Mouse (Mus musculus): Measurements from ENCODE around the gene Gdf11.

Gene Gdf11

DNA sequence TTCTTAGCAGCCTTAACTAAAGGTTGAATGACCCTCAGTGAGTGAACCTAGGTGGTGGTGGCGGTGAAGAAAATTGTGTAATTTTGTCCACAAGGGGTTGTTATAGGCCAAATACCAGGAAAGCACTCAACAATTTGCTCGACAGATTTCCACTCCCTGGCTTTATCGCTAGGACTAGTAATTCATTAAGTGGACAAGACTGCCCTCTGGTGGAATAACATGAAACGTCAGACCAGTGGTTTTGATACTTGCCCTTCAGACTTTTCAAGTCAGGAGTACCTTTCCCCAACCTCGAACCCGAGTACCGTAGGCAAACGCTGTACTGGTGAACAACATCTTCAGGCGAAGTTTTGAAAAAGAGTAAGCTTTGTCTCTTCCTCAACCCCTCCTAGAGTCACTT is 3.9 kb upstream of the Gdf11 start:
- peak; percentile 76 for DNase-seq (ENCODE audit: low spot score)

DNA sequence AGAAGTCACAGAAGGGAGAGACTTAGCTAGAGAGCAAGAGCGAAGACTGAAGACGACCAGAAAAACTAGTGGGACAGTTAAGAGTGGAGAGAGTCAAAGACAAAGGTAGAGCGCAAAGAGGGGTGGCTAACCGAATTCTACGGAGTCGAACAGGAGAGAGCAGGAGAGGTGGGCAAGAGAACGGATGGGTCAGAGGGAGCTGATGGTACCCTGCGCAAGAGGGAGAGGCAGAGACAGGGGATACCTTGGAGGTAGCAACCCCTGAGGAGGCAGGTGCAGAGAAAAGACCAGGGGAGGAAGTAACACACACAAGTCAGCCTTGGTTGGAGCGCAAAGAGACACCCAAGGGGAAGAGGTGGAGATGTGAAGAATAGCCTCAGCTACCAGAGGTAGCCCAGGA is 728 bp upstream of the Gdf11 start:
- DNase-seq (ENCODE audit: low spot score), result peak; percentile 24

DNA sequence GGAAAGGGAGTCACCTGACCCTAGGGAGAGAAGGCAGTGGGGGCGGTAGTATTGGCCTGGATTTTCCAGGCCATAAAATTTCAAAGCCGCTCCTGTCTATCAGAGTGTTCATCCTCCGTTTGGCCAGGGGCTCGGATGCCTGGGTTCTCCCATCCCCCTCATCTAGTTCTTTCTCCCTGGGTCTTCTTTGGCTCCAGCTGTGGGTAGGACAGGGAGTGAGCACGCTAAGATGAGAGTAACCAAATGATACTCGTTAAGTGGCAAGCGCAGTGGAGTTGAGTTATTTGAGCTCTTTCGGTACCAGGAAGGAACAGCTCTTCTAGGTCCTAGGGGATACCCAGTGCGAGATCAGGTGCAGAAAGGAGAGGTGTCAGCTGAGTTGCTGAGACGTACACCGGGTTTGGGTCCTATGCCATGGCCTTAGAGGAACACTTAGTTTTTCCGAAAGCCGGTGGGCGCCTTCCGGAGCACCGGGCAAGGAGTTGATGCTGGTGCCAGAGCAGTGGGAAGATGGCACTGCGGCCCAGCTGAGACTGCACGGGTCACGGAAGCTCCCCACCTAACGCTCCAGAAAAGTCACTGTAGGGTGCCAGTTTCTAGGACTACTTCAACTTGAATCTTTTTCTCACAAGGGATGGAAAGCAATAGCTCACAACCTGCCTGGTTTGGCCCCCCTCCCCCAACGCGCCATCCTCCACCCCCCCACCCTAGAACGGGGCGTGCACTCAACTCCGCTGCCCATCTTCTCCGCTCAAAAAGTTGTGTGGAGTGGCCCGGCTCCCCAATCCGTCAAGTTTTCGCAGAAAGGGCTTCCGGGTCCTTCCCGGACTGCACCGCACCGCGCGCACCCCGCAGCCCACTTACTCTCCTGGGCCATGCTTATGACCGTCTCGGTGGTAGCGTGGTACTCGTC is 879 bp downstream of the Gdf11 start:
- peak; percentile 24 for DNase-seq (ENCODE audit: low spot score)

- DNase-seq (ENCODE audit: low spot score), result no peak
Measured at GRCm38 (mm10) chr10:128889846-128890245, 1.7 kb downstream of the Gdf11 start.

- DNase-seq (ENCODE audit: low spot score), result no peak
Measured at GRCm38 (mm10) chr10:128888941-128889827, 2.3 kb downstream of the Gdf11 start.

DNA sequence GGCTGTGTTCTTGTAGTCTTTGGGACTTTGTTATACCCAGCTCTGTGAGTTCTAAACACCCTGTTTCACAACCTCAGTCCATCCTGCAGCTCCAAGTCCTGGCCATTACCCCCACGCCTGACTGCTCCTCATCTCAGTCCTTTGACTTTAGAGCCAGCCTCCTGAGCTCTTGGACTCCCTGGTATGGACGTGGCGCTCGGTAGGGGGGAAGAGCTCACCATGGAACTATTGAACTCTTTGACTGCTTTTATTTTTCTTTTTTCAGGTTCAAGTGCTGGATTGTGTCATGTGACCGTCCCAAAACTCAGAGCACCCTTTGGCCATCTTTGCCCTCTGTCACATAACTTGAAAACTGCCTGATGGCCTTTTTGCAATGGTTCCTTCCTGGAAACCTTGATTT is 9.5 kb downstream of the Gdf11 start:
- DNase-seq (ENCODE audit: low spot score), result no peak

GRCm38 (mm10) chr10:128878811-128879210 is 12.7 kb downstream of the Gdf11 start:
- DNase-seq (ENCODE audit: low spot score), result no peak

GRCm38 (mm10) chr10:128878291-128878690 is 13.2 kb downstream of the Gdf11 start:
- DNase-seq (ENCODE audit: low spot score), result no peak

- DNase-seq (ENCODE audit: low spot score), result no peak
Measured at GRCm38 (mm10) chr10:128870341-128870740, 21.2 kb downstream of the Gdf11 start.

GRCm38 (mm10) chr10:128866518-128866917 is 25.0 kb downstream of the Gdf11 start:
- no peak for DNase-seq (ENCODE audit: low spot score)

- DNase-seq (ENCODE audit: low spot score), result no peak
Measured at GRCm38 (mm10) chr10:128866042-128866441, 25.5 kb downstream of the Gdf11 start.

DNA sequence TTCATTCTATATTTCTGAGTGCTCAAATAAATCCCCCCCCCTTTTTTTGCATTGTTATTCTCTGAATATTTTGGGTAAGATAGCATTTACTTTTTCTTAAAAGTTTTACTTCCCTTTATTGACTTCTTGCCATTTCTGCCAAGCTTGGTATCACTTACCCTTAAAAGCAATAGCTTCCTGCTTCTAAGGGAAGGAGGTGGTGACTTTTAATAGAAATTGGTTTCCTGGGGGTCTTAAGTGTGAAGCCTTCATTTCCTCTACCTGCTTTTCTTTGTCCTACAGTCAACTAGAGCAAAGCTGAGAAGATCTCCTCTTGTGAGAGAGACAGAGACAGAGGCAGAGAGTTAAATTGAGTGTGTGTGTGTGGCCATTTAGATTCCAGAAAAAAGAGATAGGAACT is 30.3 kb downstream of the Gdf11 start:
- DNase-seq (ENCODE audit: low spot score), result no peak

DNA sequence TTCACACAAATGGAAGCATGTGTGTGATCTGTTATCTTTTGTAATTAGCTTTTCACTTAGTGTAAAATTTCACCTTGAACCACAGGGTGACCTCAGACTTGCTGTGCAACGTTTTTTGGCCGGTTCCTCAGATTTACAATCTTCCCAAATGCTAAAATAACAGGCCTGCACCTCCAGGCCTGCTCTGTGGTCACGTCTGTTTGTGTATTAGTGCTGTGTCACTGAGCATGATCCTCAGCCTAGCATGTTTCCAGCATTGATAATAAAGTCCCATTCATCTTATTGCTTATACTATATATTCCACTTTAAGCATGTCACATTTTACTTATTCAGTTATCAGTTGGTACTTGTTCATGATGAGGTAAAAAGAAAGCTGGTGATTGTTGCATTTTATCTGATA is 41.2 kb downstream of the Gdf11 start:
- no peak for DNase-seq (ENCODE audit: low spot score)

- DNase-seq (ENCODE audit: low spot score), result no peak
Measured at GRCm38 (mm10) chr10:128848426-128848825, 43.1 kb downstream of the Gdf11 start.

DNA sequence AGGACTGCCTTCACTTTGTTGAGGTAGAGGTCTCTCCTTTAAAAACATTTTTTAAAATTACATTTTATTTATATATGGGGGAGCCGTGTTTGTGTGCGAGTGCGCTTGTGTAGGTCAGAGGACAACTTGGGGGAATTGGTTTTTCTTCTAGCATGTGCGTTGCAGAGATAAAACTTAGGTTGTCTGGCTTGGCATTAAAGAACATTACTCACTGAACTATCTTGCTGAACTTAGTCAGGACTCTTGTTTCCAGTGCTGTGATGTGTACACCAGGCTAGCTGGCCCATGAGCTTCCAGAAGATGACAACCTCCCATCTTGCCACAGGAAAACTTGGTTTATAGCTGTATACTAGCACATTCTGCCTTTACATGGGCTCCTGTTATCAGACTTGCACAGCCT is 44.9 kb downstream of the Gdf11 start:
- DNase-seq (ENCODE audit: low spot score), result no peak

DNA sequence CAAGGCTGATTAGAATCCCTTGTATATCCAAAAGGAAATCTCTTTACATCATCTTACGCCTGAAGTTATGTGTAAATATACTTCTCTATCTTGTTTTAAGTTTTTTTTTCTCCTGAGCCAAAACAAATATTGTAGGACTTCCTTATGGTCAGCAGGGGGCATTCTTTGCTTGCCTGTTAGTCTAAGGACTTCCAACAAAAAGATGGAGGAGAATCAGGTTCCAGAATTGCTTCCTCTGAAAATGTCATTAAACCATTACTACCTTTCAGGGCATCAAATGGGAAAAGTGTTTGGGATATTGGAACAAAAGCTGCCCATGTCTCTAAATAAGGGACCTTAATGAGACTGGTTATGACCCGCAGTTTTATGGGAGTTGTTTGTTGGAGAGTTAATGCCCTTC is 46.0 kb downstream of the Gdf11 start:
- no peak for DNase-seq (ENCODE audit: low spot score)

DNA sequence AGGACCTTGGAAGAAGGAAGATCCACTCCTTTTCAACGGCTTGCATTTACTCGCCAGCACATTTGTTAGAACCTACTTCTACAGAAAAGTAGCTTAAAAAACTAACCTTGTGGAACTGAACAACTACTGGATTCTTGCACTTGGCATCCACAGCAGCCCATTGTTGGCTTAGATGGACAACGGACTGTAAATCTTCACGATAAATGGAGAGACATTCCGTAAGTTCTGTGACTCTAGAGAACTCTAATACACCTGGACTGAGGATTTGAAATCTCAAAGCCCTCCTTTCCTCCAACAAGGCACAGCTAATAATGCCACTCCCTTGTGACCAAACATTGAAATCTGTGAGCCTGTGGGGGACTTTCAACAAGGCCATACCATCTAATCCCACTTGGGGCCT is 48.3 kb downstream of the Gdf11 start:
- DNase-seq (ENCODE audit: low spot score), result no peak

- no peak for DNase-seq (ENCODE audit: low spot score)
Measured at GRCm38 (mm10) chr10:128840612-128841011, 50.9 kb downstream of the Gdf11 start.

GRCm38 (mm10) chr10:128839434-128839833 is 52.1 kb downstream of the Gdf11 start:
- DNase-seq (ENCODE audit: low spot score), result no peak

DNA sequence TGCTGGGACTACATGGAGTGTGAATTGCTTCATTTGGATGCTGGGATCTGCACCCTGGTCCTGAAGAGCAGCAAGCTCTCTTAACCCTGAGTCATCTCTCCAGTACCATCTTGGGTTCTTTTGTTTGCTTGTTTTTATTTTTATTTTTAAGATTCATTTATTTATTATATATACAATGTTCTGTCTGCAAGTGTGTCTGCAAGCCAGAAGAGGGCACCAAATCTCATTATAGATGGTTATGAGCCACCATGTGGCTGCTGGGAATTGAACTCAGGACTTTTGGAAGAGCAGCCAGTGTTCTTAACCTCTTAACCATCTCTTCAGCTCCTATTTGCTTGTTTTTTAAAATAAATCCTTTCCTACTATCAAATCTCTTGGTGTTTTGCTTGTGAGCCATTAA is 54.1 kb downstream of the Gdf11 start:
- no peak for DNase-seq (ENCODE audit: low spot score)
